8 mouse cellular contexts compared by ENCODE assay signal in the genomic region with DNA sequence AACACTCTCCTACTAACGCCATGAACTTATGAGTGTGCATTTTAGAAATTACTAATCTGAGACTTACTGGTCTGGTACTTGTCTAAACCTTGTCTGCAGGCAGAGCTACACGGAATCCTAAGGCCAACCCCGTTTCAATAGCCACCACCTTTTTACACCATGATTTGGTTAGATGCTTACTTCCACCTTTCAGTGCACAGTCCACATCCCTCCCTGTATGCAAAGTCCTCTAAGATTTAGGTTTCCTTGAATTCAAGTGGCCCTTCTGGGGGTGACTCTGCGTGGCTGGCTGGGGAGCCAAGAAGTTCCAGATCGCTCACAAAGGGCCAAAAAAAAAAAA. TPM values are rescaled to one million over a fixed set of nuclear protein-coding genes. Genes with fewer than 3 reads are reported as not detected.
DNase-seq lines count a peak whose midpoint lies in the region; ATAC-seq and TF ChIP-seq lines count a peak whose summit lies in the region.

No protein-coding gene starts in this region.

- H3K27ac ChIP-seq in heart, embryonic 14.5 days (replicated peaks in 1 of 2; ENCODE audit: control insufficient read depth in 1 of 2, insufficient read depth in 1 of 2, low read depth in 2 of 2, low read length in 2 of 2) = peak overlapping the region; percentile 86 to 99
- peak overlapping the region; percentile 35 for H3K27ac ChIP-seq in MEL (ENCODE audit: control insufficient read depth, low read depth, low read length)
- peak overlapping the region; percentile 95 for H3K27ac ChIP-seq in hindbrain, embryonic 12.5 days
- peak overlapping the region; percentile 97 for H3K27ac ChIP-seq in midbrain, embryonic 10.5 days (replicated peaks)

- no peak for TF ChIP-seq RAD21 in MEL (IDR thresholded peaks at IDR 0.05; ENCODE audit: low read depth, low read length)

- TF ChIP-seq CTCF in MEL (IDR thresholded peaks at IDR 0.05 in 2 of 3, conservative IDR thresholded peaks at IDR 0.05 in 1 of 3; ENCODE audit: control insufficient read depth in 1 of 3, insufficient read depth in 1 of 3, low read depth in 2 of 3, low read length in 3 of 3, poor library complexity in 1 of 3, severe bottlenecking in 1 of 3) = no peak

- H3K4me1 ChIP-seq in heart, embryonic 14.5 days (ENCODE audit: control insufficient read depth in 2 of 2, insufficient read depth in 2 of 2, low read length in 2 of 2) = peaks cover 2 to 11% of the 10 kb centered on the region in 2 experiments; a peak in 3 of 4 replicates
- peaks cover 4 to 17% of the 10 kb centered on the region in 2 experiments for H3K4me1 ChIP-seq in MEL (ENCODE audit: control insufficient read depth in 1 of 2, insufficient read depth in 2 of 2, low read length in 2 of 2)
- peaks cover 9% of the 10 kb centered on the region for H3K4me1 ChIP-seq in hindbrain, embryonic 12.5 days
- peaks cover 31% of the 10 kb centered on the region for H3K4me1 ChIP-seq in midbrain, embryonic 10.5 days

- H3K9me3 ChIP-seq in heart, embryonic 14.5 days (ENCODE audit: control insufficient read depth, low read length) = no peaks in the 10 kb centered on the region
- no peaks in the 10 kb centered on the region for H3K9me3 ChIP-seq in MEL (replicated peaks; ENCODE audit: insufficient read depth, low read length)
- H3K9me3 ChIP-seq in hindbrain, embryonic 12.5 days (replicated peaks) = no peaks in the 10 kb centered on the region
- H3K9me3 ChIP-seq in midbrain, embryonic 10.5 days (replicated peaks) = no peaks in the 10 kb centered on the region

- H3K4me2 ChIP-seq in heart, embryonic 14.5 days (ENCODE audit: low read length) = peak overlapping the region; percentile 80
- H3K4me2 ChIP-seq in hindbrain, embryonic 12.5 days (replicated peaks) = peak overlapping the region; percentile 69

- peaks cover 4% of the 10 kb centered on the region; the same call in 1 of the 2 replicates for H3K36me3 ChIP-seq in heart, embryonic 14.5 days (ENCODE audit: control insufficient read depth, insufficient read depth, low read length)
- peaks cover 0 to 18% of the 10 kb centered on the region in 2 experiments; a peak in 3 of 4 replicates for H3K36me3 ChIP-seq in MEL (ENCODE audit: control insufficient read depth in 1 of 2, insufficient read depth in 2 of 2, low read length in 2 of 2)
- no peaks in the 10 kb centered on the region for H3K36me3 ChIP-seq in hindbrain, embryonic 12.5 days
- H3K36me3 ChIP-seq in midbrain, embryonic 10.5 days = peaks cover 14% of the 10 kb centered on the region

- H3K79me2 ChIP-seq in MEL (ENCODE audit: control insufficient read depth, insufficient read depth, low read length, poor library complexity) = peaks cover 28% of the 10 kb centered on the region

- no peak for DNase-seq in heart, adult 9 months (ENCODE audit: low spot score in 2 of 2)
- no peak for DNase-seq in MEL (ENCODE audit: low read depth, low spot score)
- DNase-seq in midbrain, embryonic 10.5 days (ENCODE audit: low spot score) = no peak
- DNase-seq in thymus, postnatal 25 days = no peak
- no peak for DNase-seq in kidney, postnatal 10 days

- ATAC-seq in heart, embryonic 14.5 days (ENCODE audit: insufficient number of reproducible peaks, insufficient read depth, low FRiP score, low read depth) = peak; percentile 2; the same call in 1 of the 2 replicates
- no peak; the same call in 1 of the 2 replicates for ATAC-seq in hindbrain, embryonic 12.5 days (ENCODE audit: low FRiP score)
- no peak for ATAC-seq in erythroid progenitor cell, adult 5-6 weeks (replicated peaks; ENCODE audit: low FRiP score, poor library complexity, severe bottlenecking)

- no peak for TF ChIP-seq EP300 in MEL (IDR thresholded peaks at IDR 0.05; ENCODE audit: low read depth in 1 of 2, low read length in 2 of 2)

- no peaks in the 10 kb centered on the region for H3K27me3 ChIP-seq in heart, embryonic 14.5 days (ENCODE audit: control insufficient read depth, insufficient read depth, low read length)
- no peaks in the 10 kb centered on the region for H3K27me3 ChIP-seq in MEL (ENCODE audit: control insufficient read depth in 1 of 2, insufficient read depth in 2 of 2, low read length in 2 of 2)
- no peaks in the 10 kb centered on the region for H3K27me3 ChIP-seq in hindbrain, embryonic 12.5 days
- no peaks in the 10 kb centered on the region for H3K27me3 ChIP-seq in midbrain, embryonic 10.5 days (ENCODE audit: low read depth, poor library complexity, severe bottlenecking)

- peak overlapping the region; percentile 92 to 93 for H3K4me3 ChIP-seq in heart, embryonic 14.5 days (ENCODE audit: control insufficient read depth in 1 of 2, insufficient read depth in 1 of 2, low read depth in 1 of 2, low read length in 2 of 2)
- H3K4me3 ChIP-seq in MEL (ENCODE audit: control insufficient read depth in 1 of 2, insufficient read depth in 1 of 2, low read depth in 2 of 2, low read length in 2 of 2) = peak overlapping the region; percentile 47 to 69
- H3K4me3 ChIP-seq in hindbrain, embryonic 12.5 days = peak overlapping the region; percentile 92
- peak overlapping the region; percentile 86 for H3K4me3 ChIP-seq in midbrain, embryonic 10.5 days

- no peak for TF ChIP-seq POLR2A in MEL (IDR thresholded peaks at IDR 0.05; ENCODE audit: control insufficient read depth in 1 of 2, insufficient read depth in 1 of 2, low read depth in 1 of 2, low read length in 2 of 2, poor library complexity in 1 of 2)

- peak overlapping the region; percentile 98 for H3K9ac ChIP-seq in heart, embryonic 14.5 days (ENCODE audit: low read length)
- H3K9ac ChIP-seq in MEL (ENCODE audit: control insufficient read depth, low read depth, low read length, poor library complexity, severe bottlenecking) = peak overlapping the region; percentile 42
- 0 out of 2 replicates have a peak overlapping the region, but pooled peaks have one; percentile 47 for H3K9ac ChIP-seq in hindbrain, embryonic 12.5 days

- 2% methylated on average over 5 of the region's 5 CpGs for WGBS in heart, embryonic 14.5 days
- 4% methylated on average over 5 of the region's 5 CpGs for WGBS in hindbrain, embryonic 12.5 days
- 5% methylated on average over 5 of the region's 5 CpGs for WGBS in midbrain, embryonic 10.5 days

TF ChIP-seq in MEL, 35 proteins besides CTCF, POLR2A, EP300 and RAD21:
- TF ChIP-seq NELFE (IDR thresholded peaks at IDR 0.05; ENCODE audit: low read depth, low read length) (no peak), MXI1 (IDR thresholded peaks at IDR 0.05; ENCODE audit: low read depth, low read length) (no peak), TAL1 (IDR thresholded peaks at IDR 0.05; ENCODE audit: low read length) (no peak), RCOR1 (IDR thresholded peaks at IDR 0.05; ENCODE audit: low read depth, low read length) (no peak), GATA1 (IDR thresholded peaks at IDR 0.05; ENCODE audit: low read depth, low read length) (no peak), ZNF384 (IDR thresholded peaks at IDR 0.05; ENCODE audit: low read depth, low read length) (peak; percentile 93)

RNA-seq across cellular contexts. Expression of a gene that starts 0.5 kb away (rescaled TPM):
- polyA plus RNA-seq in heart, embryonic 14.5 days (2014; fragmentation: Nextera tagmentation; extraction: Ambion mirVana) = 52.3 and 52.9 TPM in 2 replicates
- 32.5 and 40.6 TPM in 2 replicates for total RNA-seq in MEL (2012; rRNA removed)
- polyA plus RNA-seq in MEL (2012; ENCODE audit: insufficient read depth in 1 of 2, insufficient read length in 2 of 2, low read depth in 1 of 2, low replicate concordance in 2 of 2, missing spikeins in 1 of 2) = 10 to 100 TPM in 1 of 2 experiments, not detected in 1; 37.9 TPM
- polyA plus RNA-seq in hindbrain, embryonic 12.5 days (2016; fragmentation: Nextera tagmentation; extraction: Ambion mirVana) = 66.2 and 72.5 TPM in 2 replicates
- 41.8 and 46.7 TPM in 2 replicates for polyA plus RNA-seq in midbrain, embryonic 10.5 days (2016; fragmentation: Nextera tagmentation; extraction: Ambion mirVana)
- 25.9 and 34.4 TPM in 2 replicates for total RNA-seq in erythroid progenitor cell, adult 5-6 weeks (2015; ENCODE audit: low replicate concordance)
- total RNA-seq in erythroid progenitor cell, adult 5-6 weeks (2017; ENCODE audit: low replicate concordance) = 18.0 and 29.3 TPM in 2 replicates

RNA-seq across cellular contexts. Expression of a gene that starts 38.4 kb away (rescaled TPM):
- polyA plus RNA-seq in heart, embryonic 14.5 days (2014; fragmentation: Nextera tagmentation; extraction: Ambion mirVana) = not detected in 2 replicates
- not detected in 2 replicates for total RNA-seq in MEL (2012; rRNA removed)
- not detected for polyA plus RNA-seq in MEL (2012; ENCODE audit: insufficient read depth in 1 of 2, insufficient read length in 2 of 2, low read depth in 1 of 2, low replicate concordance in 2 of 2, missing spikeins in 1 of 2)
- not detected in 2 replicates for polyA plus RNA-seq in hindbrain, embryonic 12.5 days (2016; fragmentation: Nextera tagmentation; extraction: Ambion mirVana)
- polyA plus RNA-seq in midbrain, embryonic 10.5 days (2016; fragmentation: Nextera tagmentation; extraction: Ambion mirVana) = not detected in 2 replicates
- not detected in 2 replicates for total RNA-seq in erythroid progenitor cell, adult 5-6 weeks (2015; ENCODE audit: low replicate concordance)
- total RNA-seq in erythroid progenitor cell, adult 5-6 weeks (2017; ENCODE audit: low replicate concordance) = not detected in 2 replicates

RNA-seq across cellular contexts. Expression of a gene that starts 54.9 kb away (rescaled TPM):
- 21.2 and 21.8 TPM in 2 replicates for polyA plus RNA-seq in heart, embryonic 14.5 days (2014; fragmentation: Nextera tagmentation; extraction: Ambion mirVana)
- 16.0 and 18.3 TPM in 2 replicates for total RNA-seq in MEL (2012; rRNA removed)
- 10 to 100 TPM in 1 of 2 experiments, not detected in 1; 22.4 TPM for polyA plus RNA-seq in MEL (2012; ENCODE audit: insufficient read depth in 1 of 2, insufficient read length in 2 of 2, low read depth in 1 of 2, low replicate concordance in 2 of 2, missing spikeins in 1 of 2)
- polyA plus RNA-seq in hindbrain, embryonic 12.5 days (2016; fragmentation: Nextera tagmentation; extraction: Ambion mirVana) = 28.5 and 28.9 TPM in 2 replicates
- polyA plus RNA-seq in midbrain, embryonic 10.5 days (2016; fragmentation: Nextera tagmentation; extraction: Ambion mirVana) = 27.1 and 28.5 TPM in 2 replicates
- 19.8 and 24.3 TPM in 2 replicates for total RNA-seq in erythroid progenitor cell, adult 5-6 weeks (2015; ENCODE audit: low replicate concordance)
- 12.9 and 19.5 TPM in 2 replicates for total RNA-seq in erythroid progenitor cell, adult 5-6 weeks (2017; ENCODE audit: low replicate concordance)

Comparison
In these comparisons a context has a peak if more than half of its experiments do, and no peak if none do; other contexts are left out.
1. H3K27ac ChIP-seq: peak in every context shown above with its lines; median percentile 97 in midbrain, embryonic 10.5 days; 95 in hindbrain, embryonic 12.5 days; 92 in heart, embryonic 14.5 days; 35 in MEL.
2. H3K9ac ChIP-seq: peak in every context shown above with its lines; median percentile 98 in heart, embryonic 14.5 days; 47 in hindbrain, embryonic 12.5 days; 42 in MEL.